Mouse (Mus musculus) retina, adult 2 months (tissue): Measurements from ENCODE around the gene Dpm1.

Experiments
- DNase-seq: peaks from one replicate; pipeline ENCODE4 v3.0.0-alpha.2; 2012; ENCODE audit warnings: low read depth, low spot score

The Dpm1 gene

DNA sequence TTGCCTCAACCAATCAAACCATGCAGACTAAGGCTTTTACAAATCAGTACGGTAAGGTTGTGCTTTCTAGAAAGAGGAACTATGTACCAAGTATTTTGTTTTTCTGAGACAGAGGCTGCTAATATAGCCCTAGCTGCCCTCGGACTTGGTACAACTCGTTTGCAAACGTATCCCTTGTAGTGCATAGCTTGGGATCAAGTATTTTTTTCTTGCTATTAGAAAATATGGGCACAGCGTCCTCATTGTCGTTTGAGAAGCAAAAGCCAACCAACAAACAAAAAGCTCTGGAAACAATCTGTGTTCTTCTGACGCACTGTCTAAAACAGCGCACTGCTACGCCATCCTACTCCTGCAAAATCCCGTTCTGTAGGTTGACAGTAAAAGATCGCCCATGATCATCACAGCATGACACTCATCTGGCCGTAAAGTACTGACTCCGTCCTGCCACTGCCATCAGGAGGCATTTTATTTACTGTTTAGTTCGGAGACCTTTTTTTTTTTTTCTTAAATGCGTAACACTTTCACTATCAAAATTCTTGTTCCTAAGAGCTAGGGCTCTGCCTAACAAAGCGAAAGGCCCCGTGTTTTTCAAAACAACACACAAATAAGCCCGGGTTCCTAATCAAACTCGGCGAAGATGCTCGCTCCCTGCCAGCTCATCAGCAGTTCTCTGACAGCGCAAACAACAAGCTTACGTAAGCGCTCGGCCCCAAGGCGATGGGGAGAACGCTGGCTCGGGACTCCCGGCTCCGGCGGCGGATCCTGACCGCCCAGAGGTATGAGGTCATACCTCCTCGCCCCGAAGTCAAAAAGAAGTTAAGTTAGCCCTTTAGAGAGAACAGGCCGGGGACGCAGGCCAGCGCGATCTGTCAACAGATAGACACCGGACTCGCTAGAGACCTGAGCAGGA, 1.0 kb downstream of the Dpm1 start:
- no peak for DNase-seq

DNA sequence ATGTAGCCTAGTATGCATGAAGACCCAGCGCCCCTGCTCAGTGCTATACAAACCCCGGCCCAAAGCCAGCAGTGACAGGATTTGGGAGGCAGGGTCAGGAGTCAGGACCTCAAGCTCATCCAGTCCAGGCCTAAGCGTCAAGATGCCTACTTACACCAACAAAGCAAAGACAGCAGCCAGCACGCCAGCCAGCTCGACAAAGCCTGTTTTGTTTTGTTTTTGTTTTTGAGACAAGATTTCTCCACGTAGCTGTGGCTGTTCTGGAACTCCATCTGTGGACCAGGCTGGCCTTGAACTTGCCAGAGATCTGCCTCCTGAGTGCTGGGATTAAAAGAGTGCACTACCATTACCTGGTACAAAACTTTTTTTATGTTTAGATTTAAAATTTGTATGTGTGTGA, 7.1 kb downstream of the Dpm1 start:
- DNase-seq: no peak

DNA sequence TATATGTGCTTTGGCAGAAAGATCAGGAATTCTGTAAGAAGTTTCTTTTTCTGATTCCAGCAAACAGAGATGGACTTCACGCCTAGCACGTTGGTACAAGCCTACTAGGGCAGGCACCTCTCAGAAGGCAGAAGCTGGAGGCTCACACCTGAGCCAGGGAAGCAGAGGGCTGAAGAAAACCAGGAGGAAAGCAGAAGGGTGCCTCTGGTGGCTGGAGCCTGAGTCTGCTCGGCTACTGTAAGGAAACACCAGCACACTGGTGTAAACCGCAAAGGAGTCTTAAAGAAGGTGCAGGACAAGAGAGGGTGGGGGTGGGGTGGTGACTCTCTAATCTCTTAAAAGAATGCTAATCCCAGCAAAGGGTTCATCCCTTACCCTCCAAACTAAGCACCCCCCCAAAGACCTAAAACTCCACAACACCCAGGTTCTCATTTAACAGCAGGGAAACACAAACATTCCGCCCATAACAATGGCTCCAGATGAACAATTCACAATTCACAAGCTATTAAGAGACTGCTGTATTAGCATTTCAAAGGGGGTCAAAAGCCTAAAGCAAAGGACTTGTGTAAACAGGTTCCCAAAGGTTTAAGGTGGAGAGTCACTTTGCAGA, 16.5 kb downstream of the Dpm1 start:
- DNase-seq: no peak

DNA sequence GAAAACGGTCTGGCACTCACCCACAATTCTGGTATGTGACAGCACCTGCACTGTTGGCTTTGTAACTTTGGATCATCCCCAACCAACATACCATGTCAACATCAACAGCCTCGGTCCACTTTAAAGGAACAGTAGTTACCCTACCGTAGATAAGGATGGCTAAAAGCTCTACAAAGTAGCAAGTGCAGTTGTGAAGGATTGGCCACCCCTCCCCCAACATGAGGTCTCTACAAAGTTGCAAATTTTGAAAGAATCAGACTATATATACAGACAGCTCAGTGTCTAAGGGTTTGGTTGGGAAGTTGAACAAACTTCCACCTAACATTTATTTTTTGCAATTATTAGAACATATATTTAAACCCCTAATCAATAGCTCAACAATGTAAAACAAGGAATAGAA, 22.5 kb downstream of the Dpm1 start:
- no peak for DNase-seq

DNA sequence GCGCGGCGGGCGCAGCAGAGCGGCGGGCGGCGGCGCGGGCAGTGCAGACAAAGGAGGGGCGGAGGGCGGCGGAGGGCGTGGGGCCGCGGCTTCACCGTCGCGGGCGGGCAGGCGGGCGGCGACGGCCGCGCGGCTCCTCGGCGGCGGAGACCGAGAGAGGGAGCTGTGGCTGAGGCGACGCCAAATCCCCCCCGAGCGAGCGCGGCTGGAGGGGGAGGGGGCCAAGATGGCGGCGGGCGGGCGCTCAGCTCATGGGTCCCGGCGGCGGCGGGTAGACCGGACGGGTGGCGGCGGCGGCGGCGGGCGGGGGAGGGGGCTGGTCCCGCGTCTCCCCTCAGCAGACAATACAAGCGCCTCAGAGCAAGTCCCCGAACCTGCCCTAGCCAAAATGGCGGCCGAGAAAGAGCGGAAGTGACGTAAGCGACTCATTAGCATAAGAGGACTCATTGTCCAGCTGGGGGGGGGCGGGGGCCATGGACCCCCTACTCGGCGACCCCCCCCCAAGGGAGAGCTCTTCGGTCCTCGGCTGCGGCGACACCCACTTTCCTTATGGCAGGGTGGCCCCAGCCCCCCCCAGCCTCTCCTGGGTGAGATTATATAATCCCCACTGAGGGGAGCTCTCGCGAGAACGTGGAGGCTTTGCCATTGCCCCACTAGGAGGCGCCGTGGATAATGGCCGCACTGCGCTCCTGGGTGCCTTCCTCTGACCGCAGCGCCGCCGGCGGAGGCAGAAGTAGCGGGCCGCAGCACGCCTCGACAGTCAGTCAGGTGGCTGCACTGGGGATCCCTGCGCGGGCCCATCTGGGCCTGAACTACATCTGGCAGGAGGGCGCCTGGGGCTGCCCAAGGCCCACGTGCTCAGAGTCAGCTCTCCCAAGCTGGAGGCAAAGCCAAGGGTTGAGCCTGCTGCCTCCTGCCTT, 23.4 kb downstream of the Dpm1 start, which contains the start of gene Adnp:
Adnp (minus strand) TSS at position 388 of the 920 bp plus-strand sequence.
- peak; percentile 88 for DNase-seq

DNA sequence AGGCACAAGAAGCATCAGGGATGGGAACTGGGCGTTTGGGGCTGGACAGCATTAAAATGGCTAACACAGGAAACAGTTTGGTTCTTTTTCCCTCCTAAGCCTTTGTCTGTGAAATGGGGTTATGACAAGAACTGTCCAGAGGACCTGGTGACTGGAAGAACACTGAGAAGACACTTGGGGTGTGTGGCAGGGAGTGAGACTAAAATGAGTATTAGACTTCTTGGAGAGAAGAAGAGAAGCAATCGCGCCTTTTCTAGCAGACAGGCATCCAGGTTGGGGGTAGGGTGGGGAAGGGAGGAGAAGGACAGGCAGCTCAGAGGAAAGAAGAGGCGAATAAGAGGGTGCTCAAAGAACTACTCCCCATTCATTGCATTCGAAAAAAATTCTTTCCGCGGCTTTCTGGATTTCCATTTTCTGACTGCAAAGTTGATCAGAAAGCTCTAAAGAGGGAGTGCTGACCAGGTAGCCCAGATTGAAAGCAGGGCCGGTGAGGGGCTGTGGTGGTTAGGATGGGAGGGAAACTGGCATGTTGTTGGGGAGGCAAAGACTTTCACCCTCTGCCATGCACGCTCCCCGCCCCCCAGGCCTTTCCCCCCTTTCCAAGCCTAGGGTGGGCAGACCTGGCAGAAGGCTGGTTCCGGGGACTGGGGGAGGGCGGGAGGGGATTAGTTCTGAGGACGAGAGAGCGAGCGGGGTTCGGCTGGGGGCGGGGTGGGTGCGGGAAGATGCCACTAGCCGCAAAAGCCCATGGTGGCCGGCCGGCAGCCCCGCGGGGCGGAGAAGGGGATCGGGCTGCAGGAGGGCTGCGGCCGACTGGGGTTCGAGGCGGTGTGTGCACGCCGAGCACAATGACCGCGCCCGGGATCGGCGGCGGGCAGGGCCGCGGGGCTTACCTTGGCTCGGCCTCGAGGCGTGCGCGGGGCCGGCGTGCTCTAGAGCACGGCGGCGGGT, 24.4 kb downstream of the Dpm1 start:
- no peak for DNase-seq

DNA sequence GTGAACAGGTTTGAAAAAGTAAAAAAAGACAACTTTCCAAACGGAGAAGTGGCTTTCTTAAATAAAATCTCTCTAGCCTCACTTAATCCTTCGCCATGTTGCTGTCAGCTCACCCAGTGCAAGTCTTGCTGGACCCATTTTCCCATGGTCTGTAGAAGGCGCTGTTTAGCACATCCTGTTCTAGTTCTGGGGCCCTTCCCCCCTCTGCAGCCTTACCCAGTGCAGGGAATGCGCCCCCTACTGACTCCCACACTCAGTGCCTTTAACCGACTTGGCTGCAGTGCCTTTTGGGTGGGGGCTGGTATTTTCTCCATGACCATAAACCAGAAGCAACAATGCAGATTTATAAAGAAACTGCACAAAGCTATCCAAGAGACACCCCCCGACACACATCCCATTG, 25.1 kb downstream of the Dpm1 start:
- DNase-seq: peak; percentile 71

DNA sequence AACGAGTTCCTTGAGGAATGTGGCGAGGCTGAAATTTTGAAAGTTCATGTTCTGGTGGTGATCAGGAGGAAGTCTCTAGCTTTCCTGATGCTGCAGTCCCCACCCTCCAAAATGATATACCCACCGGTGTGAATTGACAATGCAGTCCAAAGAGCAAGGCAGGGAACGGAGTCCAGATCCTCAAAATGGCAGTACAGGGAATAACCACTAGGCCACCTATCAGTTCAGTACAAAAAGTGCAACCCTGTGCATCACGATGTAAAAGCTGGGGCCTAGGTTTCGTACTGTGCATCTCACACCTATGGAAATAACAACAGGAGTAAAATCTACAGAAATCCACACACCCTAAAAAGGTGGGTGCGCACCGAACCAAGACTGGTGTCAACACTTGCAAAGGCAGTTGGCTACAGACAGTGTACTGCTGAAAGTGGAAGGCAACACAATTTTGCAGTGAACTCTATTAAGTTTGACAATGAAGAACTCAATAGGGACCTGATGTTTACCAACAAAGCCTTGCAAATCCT, 25.9 kb downstream of the Dpm1 start:
- no peak for DNase-seq

DNA sequence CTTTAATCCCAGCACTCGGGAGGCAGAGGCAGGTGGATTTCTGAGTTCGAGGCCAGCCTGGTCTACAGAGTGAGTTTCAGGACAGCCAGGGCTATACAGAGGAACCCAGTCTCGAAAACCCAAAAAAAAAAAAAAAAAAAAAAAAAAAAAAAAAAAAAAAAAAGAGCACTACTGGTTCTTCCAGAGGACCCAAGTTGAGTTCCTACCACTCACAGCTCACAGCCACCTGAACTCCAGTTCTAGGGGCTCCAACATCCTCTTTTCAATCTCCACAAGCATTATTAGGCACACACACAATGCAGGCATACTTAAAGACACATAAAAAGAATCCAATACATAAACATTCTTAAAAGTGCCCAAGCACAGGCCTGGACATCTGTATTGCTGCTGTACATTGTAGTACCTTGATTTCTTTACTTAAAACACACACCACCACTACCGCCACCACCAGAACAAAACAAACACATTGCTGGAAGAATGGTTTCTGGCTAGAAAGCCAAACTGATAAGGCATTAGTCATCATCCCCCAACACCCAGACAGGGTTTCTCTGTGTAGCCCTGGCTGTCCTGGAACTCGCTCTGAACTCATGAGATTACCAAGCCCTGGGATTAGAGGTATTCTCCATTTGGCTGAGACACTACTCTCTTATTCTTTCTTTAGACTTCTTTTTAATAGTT, 30.2 kb downstream of the Dpm1 start:
- no peak for DNase-seq

DNA sequence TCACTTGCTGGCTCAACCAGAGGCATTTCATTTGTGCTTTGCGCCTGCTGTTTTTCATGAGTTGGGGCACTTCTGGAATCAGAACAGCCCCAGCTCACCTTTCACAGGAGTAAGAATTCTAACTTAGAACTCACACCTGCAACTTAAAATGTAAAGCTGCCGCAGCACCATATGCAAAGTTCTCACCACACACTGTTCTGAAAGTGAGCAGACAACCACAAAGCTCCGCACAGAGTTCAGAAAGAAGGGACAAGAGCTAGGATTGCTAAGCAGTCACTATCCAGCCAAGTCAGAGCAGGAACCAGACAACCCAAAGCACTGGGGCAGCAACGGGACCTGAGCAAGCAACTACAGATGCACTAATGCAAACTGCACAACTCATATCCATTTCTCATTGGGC, 30.9 kb downstream of the Dpm1 start:
- no peak for DNase-seq

DNA sequence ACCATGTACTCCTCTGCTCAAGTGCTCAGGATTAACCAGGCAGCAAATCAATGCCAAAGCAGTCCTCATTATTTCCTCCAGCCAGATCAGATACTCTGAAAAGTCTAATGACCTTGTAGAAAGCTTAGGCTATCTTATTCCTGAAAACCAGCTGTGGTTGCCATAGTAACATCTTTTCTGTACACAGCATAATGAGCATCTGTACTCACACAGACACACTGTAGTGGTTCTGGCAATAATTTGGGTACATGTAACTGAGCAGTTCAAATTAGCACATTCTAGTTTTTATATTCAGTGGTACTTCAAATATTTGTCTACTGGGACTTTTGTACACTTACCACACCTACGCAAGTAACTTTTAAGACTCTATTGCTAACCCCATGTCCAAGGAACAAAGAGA, 32.0 kb downstream of the Dpm1 start:
- DNase-seq: no peak

DNA sequence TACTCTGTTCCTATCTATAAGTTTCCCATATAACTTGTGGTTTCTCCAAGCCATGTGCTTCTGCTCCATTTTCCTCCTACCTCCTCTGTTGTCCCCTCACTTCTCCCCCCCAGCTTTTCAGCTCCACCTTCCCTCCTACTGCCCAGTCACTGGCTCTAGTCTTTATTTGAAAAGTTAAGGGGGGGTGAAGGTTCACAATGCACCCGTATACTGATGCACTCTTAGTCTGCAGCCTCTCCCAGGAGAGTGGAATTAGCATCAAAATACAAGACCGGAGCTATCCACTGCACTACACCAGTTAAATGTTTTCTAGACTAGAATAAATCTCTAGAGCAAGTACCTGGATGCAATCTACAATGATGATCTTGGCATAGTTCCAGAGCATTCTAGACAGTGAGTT, 34.7 kb downstream of the Dpm1 start:
- DNase-seq: no peak

DNA sequence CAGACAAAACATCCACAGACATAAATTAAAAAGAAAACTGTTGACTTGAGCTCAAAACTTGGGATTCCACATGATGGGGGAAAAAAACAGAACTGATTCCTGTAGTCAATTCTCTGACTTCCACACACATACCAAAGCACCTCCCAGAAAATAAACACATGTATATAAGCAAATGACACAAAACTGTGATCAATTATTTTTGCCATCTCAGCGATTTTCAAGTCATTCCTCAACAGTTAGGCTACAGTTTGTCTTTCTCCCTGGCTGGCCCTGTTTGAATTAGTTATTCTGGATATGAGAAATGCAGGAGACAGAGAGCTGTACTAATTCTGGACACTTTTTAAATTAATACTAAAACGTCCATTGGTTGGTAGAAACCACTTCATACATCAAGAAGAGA, 36.7 kb downstream of the Dpm1 start:
- no peak for DNase-seq

DNA sequence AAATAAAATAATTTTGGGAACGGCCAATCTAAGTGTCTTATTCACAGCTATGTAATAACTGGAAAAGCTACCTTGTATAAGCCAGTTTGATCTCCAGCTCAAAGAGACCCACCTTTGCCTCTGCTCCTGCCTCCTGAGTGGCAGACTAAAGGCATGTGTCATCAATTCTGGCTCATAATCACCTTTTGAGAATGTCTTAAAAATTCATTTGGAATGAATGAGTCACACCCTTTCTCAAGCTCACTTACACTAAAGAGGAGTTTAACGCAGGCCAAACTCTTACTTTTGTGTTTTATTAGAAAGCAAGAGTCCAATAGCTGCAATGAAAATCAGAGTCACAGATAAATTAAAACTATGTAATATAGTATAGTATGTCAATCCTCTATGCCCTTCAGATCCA, 38.5 kb downstream of the Dpm1 start:
- DNase-seq: no peak

DNA sequence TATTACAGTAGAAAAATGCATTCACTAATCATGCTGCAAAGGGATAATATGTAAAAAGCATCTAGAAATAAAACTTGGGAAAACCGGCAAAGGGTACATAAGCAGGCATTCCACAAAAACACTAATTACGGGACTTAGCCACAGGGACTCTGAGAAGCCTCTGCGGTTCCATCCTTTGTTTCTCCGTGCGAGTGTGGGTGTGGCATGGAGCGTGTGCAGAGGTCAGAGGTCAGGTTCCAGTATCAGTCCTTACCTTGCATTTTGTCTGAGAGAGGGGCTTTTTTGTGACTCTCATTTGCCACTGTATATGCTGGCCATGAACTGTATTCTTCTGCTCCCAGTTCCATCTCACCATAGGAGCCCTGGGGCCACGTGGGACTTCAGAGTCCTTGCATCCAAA, 54.4 kb downstream of the Dpm1 start:
- no peak for DNase-seq

DNA sequence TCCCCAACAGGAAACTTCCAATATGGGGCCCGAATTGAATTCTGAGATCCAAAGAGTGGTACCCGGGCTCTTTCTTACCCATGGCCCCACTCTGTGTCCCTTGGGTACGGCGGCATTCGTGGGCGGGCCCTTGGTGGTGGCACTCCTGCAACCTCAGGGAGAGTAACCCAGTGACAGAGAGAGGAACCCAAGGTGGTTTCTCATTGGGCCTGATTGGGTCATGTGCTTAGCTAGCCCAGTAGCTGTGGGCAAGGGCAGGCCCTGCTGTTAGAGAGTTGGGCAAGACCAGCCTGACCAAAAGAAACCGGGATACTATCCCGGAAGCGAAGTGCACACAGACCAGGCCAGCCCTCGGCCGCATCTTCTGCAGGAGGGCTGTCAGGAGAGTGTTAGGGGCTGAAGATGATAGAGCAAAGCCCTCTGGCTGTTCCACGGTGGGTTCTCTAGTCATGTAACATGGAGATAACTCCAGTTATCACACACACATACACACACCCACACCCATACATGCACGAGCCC, 60.2 kb downstream of the Dpm1 start:
- DNase-seq: no peak

DNA sequence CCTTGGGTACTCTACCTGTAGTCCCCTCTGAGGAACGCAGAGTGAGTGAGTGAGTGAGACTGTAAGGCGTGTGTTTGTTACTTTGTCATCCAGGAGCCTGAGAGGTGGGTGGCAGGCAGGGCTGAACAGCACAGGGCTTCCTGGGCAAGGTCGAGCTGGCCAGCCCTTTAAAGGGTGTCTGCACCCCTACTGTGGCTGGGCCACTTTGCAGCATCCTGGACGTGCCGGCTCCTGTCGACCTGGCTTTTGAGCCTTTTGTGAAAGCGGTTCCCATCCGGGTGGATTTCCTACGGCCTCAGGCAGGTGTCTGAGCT, 60.6 kb downstream of the Dpm1 start:
- no peak for DNase-seq

DNA sequence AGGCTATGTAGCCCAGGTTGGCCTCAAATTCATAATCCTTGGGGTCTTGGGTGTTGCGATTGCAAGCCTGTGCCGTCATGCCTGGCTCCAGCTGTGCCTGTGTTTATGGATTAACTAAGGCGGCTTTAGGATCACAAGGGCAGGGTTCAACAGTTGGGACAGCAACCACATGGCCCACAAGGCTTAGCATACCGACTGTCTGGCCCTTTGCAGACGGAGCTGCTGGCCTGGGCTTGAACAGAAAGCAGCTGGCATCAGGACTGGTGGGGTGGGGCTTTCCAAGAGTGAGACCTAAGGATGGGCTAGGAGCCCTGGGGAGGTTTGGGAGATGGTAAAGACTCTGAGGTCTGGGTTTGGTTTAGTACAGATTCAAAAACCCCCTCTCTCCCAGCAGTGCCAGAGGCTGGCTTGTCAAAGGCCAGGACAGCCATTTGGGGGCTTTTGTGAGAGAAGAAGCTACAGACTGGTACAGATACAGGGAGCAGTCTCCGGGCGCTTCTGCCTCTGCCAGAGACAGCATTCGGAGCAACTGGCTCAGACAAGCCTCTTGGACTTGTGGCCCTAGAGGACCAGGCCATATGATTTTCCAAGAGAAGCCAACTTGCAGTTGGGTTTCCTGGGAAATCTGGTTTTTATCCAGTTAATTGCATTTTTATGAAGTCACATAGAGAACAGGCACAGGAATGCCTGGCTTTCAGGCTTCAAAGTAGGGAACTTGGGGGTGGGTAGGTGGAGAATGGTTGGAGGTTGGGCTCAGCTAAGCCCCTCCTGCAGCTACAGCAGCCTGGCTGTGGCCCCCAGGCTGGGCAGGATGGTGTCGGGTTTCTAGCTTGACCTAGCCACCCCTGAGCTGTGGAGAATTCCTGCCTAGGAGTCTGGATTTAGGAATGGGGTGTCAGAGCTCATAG, 61.2 kb downstream of the Dpm1 start:
- DNase-seq: no peak

DNA sequence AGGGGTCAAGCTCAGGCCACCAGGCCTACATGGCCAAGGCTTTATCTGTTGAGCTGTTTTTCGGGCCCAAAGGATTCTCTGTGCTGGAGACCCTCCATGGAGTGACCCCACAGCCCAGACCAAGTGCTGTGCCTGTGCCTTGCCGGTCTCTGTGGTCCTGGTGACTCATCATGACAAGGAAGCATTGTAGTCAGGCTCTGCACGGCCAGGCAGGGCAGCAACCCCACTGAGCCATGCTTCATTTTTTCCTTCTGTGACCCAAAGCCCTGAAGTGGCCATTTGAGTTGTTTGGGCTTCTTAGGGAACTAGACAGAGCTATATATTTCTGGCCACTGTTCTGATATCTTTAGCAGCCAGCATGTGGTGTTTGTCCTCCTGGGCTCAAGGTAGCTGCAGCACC, 62.6 kb downstream of the Dpm1 start:
- DNase-seq: no peak
